Mouse (Mus musculus): ENCODE results near the gene Sgms1.

- TF ChIP-seq FLI1 (IDR thresholded peaks at IDR 0.05; ENCODE audit: low read length) (no peak), GATA1 (IDR thresholded peaks at IDR 0.05; ENCODE audit: borderline replicate concordance, low read length) (no peak)
Measured at GRCm38 (mm10) chr19:32380748-32381147, 8.8 kb downstream of the Sgms1 start.
